Mouse (Mus musculus): ENCODE measurements at regions not wholly inside any gene's neighbourhood (a gene's known extent, or its start where the extent isn't known, plus 50 kb on each side); places are given as distances from the start of the nearest gene placed in this dataset.
"Not testable (repeated sequence)": the region's sequence is repeated elsewhere in the genome, so short reads cannot be mapped to it uniquely, and the experiment has no call there.

GRCm38 (mm10) chr12:28922236-28922635 lies 170.6 kb downstream of the Eipr1 start:
- DNase-seq (ENCODE audit: extremely low read depth, low read depth, low spot score) = no peak

GRCm38 (mm10) chr12:28925206-28925605 lies 173.6 kb downstream of the Eipr1 start:
- no peak for DNase-seq (ENCODE audit: extremely low read depth, low read depth, low spot score)

DNA sequence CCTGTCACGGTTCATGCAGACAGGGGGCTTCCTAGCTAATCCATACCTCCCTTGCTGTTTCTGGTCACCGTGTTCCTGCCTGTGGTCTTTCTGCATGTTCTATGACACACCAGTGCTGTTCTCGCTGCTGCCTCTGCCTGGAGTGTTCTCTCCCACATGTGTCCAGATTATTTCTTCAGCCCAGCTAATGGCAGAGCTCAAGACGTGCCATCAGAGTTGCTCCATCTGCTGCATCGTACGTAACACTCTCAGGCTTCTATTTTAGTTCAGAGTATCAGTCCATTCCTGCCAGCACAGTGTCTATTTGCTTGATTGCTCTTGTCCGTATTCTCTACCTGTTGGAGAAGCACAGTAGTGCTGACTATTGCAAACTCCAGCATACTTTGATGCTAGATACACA lies 188.3 kb downstream of the Eipr1 start:
- DNase-seq (ENCODE audit: extremely low read depth, low read depth, low spot score) = no peak

- DNase-seq (ENCODE audit: extremely low read depth, low read depth, low spot score) = no peak
These were observed 197.3 kb downstream of the Eipr1 start for GRCm38 (mm10) chr12:28948889-28949288.

GRCm38 (mm10) chr12:28949307-28949706 lies 197.7 kb downstream of the Eipr1 start:
- no peak for DNase-seq (ENCODE audit: extremely low read depth, low read depth, low spot score)

DNA sequence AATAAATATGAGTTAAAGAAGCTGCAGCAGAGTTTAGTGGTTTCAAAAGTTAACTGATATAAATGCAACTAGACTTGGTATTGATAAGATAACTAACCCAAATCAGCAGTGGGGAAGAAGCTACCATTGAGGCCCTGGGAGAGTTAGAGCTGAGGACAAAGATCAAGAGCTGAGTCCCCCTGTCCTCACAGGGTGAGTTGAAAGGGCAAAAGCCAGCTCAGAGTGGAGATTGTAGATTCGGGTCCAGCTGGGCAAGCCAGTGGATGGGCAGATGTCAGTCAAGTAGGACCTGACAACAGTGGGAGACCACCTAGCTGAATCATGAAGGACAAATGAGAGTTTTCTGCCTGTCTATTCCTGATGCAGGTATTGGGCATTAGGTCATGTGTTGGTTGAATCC lies 205.6 kb downstream of the Eipr1 start:
- no peak for DNase-seq (ENCODE audit: extremely low read depth, low read depth, low spot score)

- no peak for DNase-seq (ENCODE audit: extremely low read depth, low read depth, low spot score)
These were observed 207.1 kb downstream of the Eipr1 start for GRCm38 (mm10) chr12:28958661-28959060.

DNA sequence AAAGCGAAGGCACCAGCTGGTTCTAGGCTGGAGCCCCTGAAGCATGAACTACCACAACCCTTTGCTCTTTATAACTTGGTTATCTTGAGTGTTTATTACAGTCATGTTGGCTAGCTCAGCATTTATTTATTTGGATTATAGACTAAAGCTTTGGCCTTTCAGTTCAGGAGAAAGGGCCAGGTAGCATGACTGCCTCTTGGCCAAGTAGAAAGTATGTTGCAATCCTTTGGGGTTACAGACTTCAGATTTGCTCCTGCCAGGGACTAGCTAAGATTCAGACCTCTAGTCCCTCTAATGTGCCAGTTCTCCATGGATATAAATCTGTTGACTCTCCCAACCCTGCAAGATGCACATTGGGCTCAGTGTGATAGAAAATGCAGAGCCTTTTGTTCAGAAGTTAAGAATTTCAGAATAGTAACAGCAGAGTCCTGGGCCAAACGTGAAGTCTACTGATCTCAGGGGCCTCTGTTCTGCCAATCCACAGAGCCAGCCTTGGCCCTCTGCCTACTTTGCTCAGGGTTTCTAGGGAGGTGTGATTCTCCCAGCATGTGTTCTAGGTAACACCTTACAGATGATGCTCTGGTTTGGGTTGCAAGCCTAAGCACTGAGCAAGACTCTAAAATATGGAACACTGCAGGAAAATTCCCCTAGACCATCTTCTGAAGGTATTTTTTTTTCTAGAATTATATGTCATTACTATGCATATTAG lies 218.2 kb downstream of the Eipr1 start:
- DNase-seq (ENCODE audit: extremely low read depth, low read depth, low spot score) = no peak

DNA sequence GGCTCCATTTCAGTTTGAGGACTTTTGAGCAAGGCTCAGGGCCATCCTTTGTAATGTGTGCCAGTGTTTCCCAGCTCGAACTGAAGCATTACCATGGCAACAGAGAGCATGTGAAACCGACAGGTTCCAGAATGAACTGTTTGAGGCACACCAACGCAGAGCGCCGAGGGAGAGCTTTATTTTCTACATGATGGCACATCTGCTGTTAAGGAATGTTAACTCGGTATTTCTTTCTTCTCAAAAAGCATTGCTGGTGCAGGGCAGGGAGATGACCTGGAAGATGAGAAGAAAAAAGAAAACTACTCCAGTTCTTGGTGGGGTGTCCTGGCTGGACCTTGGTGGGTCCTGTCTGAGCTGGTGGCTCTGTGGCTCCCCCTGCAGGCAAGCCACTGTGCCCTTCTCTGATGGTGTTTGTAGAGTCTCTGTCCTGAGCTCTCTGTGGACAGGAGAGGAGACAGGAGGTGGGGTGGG lies 223.0 kb downstream of the Eipr1 start:
- no peak for DNase-seq (ENCODE audit: extremely low read depth, low read depth, low spot score)

- no peak for DNase-seq (ENCODE audit: extremely low read depth, low read depth, low spot score)
These were observed 223.6 kb downstream of the Eipr1 start for GRCm38 (mm10) chr12:28975249-28975648.

DNA sequence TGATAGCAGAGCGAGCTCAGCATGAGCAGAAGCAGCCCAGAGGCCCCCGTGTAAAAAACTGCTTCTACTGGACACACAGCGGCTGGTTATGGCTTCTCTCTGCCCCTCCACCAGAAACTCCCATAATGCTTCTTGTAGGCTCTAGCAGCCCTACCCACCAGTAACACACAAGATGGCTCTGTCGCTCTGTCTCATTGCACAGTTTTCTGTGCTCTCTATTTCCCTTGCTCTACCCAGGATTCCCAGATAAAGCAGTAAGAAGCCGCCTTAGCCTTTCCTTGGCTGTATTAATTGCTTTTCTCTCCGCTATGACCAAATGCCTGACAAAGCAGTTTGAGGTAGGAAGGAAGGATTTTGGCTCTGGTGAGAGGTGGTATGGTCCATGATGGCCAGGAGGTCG lies 228.1 kb downstream of the Eipr1 start:
- no peak for DNase-seq (ENCODE audit: extremely low read depth, low read depth, low spot score)

DNA sequence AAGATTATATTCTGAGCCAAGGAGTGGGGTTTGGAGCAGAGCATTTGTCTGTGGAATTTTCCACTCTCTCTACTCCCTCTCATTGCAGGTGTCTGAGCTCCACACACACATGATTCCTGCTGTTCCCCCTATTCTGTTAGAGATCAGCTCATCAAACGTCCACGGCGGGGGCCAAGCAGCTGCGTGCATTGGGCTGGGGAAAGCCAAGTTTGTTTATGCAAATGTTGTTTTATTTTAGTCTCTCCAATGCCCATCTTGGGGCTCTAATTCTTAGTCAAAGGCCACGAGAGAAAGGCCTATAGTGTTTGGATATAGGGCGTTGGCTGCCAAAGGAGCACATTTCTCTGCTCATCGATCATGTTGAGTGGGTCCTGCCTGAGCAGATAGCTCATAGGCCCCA lies 234.6 kb downstream of the Eipr1 start:
- no peak for DNase-seq (ENCODE audit: extremely low read depth, low read depth, low spot score)

DNA sequence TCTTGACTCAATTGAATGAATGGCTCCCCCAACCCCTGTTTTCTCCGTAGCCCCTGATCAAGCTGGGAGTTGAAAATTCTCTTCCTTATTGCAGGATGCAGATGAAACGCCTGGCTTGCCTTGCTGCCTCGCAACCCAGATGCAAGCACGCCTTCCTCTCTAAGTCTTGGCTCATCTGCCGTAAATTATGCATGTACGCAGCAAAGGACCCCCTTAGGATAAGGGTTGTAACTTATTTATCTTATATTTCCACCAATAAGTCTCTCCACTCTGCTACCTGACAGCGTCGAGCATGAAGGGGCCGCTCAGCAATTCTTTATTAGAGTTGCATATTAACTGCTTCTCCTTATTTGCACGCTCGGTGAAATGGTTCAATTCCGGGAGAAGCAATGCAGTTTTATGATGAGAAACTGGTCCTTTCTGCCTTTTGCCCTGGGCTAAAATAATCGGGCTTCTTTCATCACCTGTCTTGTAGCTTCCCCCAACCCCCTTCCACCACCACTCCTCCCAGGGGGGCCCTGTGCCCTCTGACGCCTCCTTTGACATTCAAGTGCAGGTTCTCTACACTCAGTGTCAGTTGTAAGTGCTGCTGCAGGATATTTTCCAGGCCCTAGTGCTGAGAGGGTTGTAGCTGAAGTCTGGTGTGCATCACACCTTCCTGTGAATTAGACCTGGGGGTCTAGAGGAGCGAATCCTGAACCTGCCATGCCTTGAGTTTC lies 246.0 kb downstream of the Eipr1 start:
- DNase-seq (ENCODE audit: extremely low read depth, low read depth, low spot score) = no peak

DNA sequence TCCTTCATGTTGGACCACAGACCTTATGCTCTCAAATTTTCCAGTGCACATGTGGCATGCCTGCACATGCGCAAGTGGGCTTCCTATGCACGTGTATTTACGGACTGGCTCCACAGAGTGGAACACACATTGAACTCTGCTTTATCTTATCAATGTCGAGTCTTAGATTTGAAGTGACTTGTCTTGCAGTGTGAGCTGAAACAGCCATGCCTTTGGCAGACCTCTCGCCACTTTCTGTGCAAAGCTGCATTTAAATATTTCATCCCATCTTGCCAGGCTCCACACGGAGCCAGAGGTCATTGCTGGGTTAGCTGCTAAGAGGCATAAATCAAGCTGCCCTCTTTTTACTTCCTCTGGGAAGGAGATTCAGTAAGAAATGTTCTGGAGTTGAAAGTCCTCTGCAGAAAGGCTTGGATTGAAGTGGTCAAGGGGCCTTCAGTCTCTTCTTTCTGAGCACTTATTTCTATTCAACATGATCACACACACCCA lies 248.4 kb downstream of the Eipr1 start:
- no peak for DNase-seq (ENCODE audit: extremely low read depth, low read depth, low spot score)

- no peak for DNase-seq (ENCODE audit: extremely low read depth, low read depth, low spot score)
These were observed 252.9 kb downstream of the Eipr1 start for GRCm38 (mm10) chr12:29004504-29004903.

GRCm38 (mm10) chr12:29014601-29015000 lies 263.0 kb downstream of the Eipr1 start:
- DNase-seq (ENCODE audit: extremely low read depth, low read depth, low spot score) = no peak

GRCm38 (mm10) chr12:29015200-29015862 lies 263.7 kb downstream of the Eipr1 start:
- DNase-seq (ENCODE audit: extremely low read depth, low read depth, low spot score) = no peak

GRCm38 (mm10) chr12:29021152-29021551 lies 269.5 kb downstream of the Eipr1 start:
- DNase-seq (ENCODE audit: extremely low read depth, low read depth, low spot score) = no peak

- DNase-seq (ENCODE audit: extremely low read depth, low read depth, low spot score) = no peak
These were observed 276.6 kb downstream of the Eipr1 start for GRCm38 (mm10) chr12:29028171-29028570.

DNA sequence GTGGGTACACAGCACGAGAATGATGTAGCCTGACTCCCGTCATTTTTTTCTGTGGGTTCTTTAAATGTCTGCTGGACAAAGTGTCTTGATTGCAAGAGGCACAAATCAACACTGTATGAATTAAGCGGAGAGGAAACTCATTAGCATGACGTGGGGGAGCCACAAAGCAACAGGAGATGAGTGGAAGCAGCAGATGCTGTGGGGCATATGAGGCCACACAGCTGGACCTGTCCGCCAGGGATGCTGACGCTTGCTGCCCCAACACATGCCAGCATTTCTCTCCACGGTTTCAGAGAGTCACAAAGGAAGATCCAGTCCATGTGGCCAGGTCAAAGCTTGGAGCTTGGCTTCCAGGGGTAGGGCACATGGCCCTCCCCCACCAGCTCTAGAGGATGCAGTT lies 277.9 kb downstream of the Eipr1 start:
- DNase-seq (ENCODE audit: extremely low read depth, low read depth, low spot score) = no peak

DNA sequence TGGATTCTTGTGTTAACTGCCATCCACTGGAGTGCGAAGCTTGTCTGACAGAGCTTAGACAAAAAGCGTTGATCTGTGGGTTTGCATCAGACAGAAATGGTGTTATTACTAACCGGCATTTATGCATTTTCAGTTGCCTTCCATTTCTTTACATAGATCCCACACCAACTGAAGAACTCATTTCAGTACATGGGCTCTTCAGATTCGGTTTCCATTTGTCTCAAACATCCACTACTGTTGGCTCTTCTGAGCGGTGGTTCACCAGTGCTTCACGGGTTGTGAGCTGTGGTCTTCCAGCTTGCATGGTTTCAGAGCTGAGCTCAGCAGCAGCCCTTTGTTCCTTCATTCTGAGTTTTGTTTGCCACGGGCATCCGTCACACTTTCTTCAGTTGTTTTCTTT lies 294.4 kb downstream of the Eipr1 start:
- no peak for DNase-seq (ENCODE audit: extremely low read depth, low read depth, low spot score)

- not testable (repeated sequence) for DNase-seq (ENCODE audit: extremely low read depth, low read depth, low spot score)
These were observed 297.0 kb downstream of the Eipr1 start for GRCm38 (mm10) chr12:29048596-29048995.

All from fat pad, adult 2 months (tissue).